Mouse (Mus musculus): ENCODE measurements around the gene Hyal2.

The Hyal2 gene

DNA sequence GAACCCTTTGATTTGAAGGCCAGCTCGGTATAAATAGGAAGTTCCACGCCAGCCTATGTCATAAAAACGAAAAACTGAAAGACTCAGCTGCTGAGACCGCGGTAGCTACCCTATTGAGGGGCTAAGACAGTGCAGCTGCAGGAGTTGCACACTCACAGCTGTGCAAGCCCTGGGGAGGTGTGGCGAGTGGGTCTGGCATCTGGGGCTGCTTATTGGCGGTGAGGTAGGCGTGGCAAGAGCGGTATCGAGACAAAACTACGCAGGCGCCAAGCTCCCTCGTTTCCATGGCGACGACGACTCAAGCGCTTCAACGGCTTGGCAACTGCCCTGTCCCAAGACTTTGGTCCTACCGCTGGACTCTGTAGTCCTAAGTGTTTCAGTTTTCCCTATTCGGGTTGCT lies 20.7 kb upstream of the Hyal2 start, which contains the start of gene Zmynd10:
Zmynd10 (plus strand) TSS at position 273 of the 400 bp plus-strand sequence.
- DNase-seq (ENCODE audit: low read depth) = no peak

DNA sequence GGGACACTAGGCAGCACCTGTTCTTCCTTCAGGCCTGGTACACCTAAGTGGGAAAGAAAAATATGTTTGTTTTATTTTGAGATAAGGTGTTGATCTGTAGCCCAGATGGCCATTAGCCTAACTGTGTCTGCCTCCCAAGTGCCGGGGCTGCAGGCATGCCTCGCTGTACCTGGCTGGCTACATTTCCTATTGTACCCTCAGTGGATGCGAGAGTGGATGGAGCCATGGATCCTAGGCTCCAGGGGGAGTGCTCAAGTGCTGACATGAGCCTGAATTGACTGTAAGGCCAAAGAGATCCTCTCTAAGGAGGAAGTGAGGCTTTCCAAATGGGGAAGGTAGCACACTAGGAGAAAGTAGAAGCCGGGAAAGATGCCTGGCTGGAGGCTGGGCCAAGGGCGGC lies 19.8 kb upstream of the Hyal2 start:
- DNase-seq (ENCODE audit: low read depth) = no peak

GRCm38 (mm10) chr9:107548820-107549219 lies 18.9 kb upstream of the Hyal2 start:
- no peak for DNase-seq (ENCODE audit: low read depth)

DNA sequence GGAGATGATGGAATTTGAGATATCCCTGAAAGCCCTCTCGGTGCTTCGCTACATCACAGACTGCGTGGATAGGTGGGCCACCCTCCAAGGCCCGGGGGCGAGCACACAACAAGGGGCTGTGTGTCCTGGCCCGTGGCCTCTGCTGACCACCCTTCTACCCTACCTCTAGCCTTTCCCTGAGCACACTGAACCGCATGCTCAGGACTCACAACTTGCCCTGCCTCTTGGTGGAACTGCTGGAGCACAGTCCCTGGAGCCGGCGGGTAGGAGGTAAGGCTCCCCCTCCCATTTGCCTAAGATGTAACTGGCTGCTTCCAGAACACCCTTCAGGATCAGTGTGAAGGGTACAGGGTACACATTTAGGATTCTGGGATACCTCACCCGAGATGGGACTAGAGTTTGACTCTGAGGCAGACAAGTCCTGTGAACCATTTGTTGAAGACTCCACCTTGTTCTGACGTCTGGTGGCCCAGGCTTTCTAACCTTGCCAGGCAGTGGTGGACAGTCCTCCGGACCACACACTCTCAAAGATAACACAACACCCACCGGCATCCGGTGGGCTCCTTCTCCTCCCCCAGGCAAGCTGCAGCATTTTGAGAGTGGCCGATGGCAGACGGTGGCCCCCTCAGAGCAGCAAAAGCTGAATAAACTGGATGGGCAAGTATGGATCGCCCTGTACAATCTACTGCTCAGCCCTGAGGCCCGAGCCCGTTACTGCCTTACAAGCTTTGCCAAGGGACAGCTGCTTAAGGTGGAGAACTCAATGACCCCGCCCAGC lies 18.3 kb upstream of the Hyal2 start:
- no peak for DNase-seq (ENCODE audit: low read depth)

DNA sequence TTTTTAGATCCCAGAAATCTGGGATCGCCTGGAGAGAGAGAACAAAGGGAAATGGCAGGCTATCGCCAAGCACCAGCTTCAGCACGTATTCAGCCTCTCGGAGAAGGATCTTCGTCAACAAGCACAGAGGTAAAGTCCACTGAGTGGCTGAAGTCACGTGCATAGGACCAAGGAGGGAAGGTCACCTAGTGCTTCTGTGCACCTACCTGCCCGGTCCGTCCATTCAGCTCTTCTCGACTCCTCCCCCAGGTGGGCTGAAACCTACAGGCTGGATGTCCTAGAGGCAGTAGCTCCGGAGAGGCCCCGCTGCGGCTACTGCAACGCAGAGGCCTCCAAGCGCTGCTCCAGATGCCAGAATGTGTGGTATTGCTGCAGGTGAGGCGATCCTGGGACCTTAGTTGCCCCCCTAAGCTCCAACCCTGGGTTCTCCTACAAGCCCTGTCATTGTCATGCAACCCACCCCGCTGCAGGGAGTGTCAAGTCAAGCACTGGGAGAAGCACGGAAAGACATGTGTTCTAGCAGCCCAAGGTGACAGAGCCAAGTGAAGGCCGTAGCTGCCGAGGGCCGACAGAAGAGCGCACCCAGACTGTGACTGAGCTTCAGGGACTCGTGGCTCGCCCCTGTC lies 17.1 kb upstream of the Hyal2 start:
- DNase-seq (ENCODE audit: low read depth) = no peak

GRCm38 (mm10) chr9:107551117-107551889 lies 16.4 kb upstream of the Hyal2 start, which contains the start of gene Rassf1:
TSS of gene Rassf1 (plus strand) at chr9:107551555.
- peak; percentile 73 for DNase-seq (ENCODE audit: low read depth)

DNA sequence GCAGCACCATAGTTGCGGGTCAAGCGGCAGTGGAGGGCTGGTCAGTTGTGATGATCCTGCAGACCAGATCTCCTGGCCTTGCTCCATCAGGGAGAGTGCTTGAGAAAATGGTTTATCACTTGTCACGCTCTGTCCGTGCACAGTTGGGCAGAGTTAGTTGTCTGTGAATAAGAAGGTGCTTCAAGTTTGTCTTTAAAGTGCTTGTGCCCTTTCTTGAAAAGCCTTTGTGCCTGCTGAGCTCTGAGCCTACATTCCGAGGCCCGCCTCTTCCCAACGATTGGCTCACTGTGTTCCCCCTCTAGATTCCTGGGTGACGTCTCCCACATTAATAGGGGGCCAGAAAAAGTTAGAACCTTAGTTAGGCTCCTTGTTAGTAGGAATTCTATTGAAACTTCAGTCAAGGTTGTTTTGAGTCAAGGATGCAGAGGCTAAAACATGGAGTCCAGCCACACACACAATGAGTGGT lies 15.8 kb upstream of the Hyal2 start:
- DNase-seq (ENCODE audit: low read depth) = peak; percentile 48

GRCm38 (mm10) chr9:107552690-107553393 lies 14.9 kb upstream of the Hyal2 start:
- no peak for DNase-seq (ENCODE audit: low read depth)

- DNase-seq (ENCODE audit: low read depth) = peak; percentile 40
Measured at GRCm38 (mm10) chr9:107553541-107554318, 14.0 kb upstream of the Hyal2 start.

DNA sequence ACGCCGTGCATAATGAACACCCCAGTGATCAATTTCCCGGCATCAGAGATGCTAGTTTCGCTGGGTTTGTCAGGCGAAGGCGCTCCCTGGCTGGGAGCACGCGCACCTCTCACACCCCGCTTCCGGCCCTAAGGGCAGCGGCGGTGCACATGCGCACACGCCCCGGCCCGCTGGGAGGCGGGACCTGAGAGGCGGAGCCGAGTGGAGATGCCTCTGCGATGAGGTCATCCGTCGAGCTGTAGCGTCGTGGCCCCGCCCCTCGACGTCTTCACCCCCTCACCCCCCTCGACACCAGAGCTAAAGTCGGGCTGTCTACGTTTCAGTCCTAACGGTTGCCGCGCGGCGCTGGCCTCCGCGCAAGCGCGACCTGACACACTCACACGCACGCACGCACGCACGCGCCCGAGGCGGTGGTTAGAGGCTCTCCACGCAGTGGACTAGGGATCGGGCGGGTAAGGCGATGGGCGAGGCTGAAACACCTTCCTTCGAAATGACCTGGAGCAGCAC lies 13.4 kb upstream of the Hyal2 start:
- peak; percentile 99 for DNase-seq (ENCODE audit: low read depth)

GRCm38 (mm10) chr9:107555031-107555457 lies 12.7 kb upstream of the Hyal2 start:
- peak; percentile 75 for DNase-seq (ENCODE audit: low read depth)

GRCm38 (mm10) chr9:107555701-107556100 lies 12.0 kb upstream of the Hyal2 start:
- DNase-seq (ENCODE audit: low read depth) = no peak

DNA sequence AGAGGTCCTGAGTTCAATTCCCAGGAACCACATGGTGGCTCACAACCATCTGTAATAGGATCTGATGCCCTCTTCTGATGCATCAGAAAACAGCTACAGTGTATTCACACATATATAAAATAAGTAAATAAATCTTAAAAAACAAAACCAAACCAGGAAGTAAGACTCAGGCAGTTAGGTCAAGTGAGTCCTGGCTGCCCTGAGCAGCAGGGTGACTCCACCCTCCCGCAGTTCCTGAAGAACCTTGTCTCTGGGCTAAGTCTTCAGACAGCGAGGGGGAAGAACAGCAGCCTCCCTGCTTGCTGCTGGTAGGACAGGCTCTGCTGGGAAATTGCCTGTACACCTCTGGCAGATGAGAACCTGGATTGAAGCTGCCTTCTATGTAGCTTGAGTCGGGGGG lies 11.4 kb upstream of the Hyal2 start:
- DNase-seq (ENCODE audit: low read depth) = peak; percentile 42

GRCm38 (mm10) chr9:107563029-107563581 lies 4.6 kb upstream of the Hyal2 start, which contains the start of gene Tusc2:
TSS of gene Tusc2 (plus strand) at chr9:107563255.
- peak; percentile 96 for DNase-seq (ENCODE audit: low read depth)

- DNase-seq (ENCODE audit: low read depth) = peak; percentile 35
Measured at GRCm38 (mm10) chr9:107565556-107565955, 2.2 kb upstream of the Hyal2 start.

DNA sequence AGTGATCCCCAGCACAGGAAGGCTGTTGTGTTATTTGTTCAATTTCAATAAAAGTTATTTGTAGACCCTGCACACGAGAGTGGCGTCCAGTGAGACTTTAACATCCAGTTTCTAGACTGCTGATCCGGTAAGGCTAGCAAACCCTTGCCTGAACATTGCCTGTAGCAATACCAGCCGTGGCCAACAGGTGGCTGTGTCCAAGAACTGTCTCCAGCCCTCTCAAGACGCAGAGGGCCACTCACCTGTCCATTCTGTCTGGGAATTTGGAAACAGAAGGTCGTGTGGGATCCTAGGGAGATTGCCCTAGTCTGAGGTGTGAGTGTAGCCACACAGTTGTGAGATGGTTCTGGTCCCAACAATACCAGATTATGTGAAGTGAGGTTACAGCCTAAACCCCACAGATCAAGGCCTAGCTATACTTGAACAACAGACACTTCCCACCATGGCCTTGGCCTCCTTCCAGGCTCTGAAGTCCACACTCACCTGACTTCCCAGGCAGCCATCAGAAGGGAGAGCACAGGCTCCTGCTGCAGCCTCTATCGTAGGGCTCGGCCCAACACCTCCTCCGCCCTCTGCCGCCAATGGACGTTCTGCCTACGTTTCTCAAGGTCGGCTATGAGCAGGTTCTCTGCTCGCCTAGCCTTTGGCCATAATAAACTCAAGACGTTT lies 1.6 kb upstream of the Hyal2 start:
- DNase-seq (ENCODE audit: low read depth) = peak; percentile 79

GRCm38 (mm10) chr9:107566855-107567254 lies 890 bp upstream of the Hyal2 start:
- DNase-seq (ENCODE audit: low read depth) = no peak

GRCm38 (mm10) chr9:107568331-107569261 lies 851 bp downstream of the Hyal2 start:
- peak; percentile 92 for DNase-seq (ENCODE audit: low read depth)

DNA sequence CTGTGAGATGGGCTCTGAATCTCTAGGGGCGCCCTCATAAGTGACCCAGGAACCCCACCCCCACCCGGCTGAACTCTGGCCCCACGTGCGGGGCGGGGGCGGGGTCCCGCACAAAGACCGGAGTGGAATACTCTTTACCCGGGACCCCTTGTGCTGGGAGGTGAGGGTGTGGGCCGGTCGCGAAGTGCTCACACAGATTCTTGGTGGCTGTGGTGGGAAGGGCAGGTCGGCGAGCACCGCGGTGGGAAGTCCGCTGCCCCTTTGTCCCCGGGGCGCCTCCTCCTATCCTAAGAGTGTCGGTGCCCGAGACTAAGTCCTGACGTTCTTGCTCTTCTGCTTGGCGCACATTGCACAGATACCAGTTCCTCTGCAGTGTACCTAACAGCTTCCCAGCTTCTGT lies 1.5 kb downstream of the Hyal2 start:
- DNase-seq (ENCODE audit: low read depth) = no peak
